Mouse (Mus musculus): ENCODE measurements around the gene Ehd4.

The Ehd4 gene

DNA sequence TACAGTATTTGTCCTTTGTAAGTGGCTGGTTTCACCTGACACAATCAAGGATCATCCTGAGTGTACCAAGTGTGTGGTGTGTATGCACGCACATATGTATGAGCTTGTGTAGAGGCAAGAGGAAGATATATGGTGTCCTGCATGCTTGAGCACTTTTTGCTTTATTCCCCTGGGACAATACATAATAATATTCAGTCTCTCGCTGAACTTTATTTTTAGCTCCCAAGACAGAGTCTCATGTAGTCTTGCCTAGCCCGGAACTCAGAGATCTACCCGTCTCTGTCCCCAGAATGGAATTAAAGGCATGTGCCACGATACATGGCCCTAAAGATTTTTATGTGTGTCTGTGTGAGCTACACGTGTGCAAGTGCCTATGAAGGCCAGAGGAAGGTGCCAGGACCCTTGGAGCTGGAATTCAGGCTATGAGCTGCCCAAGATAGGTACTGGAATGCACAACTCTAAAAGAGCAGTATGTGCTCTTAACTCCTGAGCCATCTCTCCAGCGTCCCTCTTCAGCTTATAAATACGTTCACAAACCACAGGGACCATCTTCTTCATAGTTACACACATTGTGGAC is 47.9 kb downstream of the Ehd4 start:
- DNase-seq: no peak

DNA sequence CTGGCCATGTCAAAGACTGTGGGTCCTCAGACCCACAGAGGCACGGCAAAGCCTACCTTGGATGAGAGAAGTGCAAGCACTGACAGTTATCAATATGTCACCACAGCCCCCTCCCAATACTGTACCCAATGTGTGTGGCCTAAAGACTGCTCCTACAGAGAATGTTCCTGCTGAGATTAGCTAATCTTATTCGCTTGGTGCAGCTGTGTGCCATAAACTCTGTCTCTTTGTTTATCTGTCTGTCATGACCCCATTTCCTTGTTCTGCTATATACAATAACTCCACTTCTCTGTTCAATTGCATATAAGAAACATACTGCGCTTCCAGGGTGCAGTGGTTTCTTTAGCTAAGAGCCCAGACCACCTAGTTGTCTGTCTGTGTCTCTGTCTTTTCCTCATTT is 48.5 kb downstream of the Ehd4 start:
- DNase-seq: no peak

DNA sequence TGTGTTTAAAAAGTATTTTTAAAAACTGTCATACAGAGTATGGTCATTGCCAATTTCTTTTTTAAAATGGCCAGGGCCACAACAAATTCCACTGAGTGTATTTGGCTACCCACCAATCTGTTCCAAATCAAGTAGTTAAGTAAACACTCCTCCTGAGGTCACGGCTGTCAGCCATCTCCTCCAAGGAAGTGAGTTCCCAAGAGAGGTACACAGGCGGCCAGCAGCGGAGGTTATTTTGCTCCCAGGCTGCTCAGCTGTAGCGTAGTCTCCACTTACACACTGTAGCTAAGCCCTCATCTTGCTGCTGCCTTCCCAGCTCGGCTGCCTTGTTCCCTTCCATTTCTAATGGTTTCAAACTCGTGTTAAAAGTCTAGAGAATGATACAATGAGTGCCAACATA is 51.5 kb downstream of the Ehd4 start:
- DNase-seq: peak; percentile 65

DNA sequence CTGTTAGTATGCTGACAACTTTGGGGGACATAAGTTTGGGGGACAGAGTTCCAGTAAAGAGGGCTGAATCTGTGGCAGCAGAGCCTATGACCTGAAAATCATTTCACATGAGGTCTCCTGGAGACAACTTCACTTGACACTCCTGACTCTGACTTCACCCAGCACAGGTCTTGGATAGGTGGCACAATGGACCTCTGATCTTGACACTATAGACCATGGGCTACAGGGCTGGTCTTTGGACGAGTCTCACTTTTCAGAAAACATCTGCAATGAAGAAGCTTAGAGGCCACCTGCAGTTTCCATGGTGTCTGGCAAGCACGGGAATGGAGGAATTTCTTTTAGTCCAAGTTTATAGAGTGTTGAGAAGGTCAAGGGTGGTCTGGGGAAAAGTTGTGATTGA is 52.0 kb downstream of the Ehd4 start:
- DNase-seq: no peak

DNA sequence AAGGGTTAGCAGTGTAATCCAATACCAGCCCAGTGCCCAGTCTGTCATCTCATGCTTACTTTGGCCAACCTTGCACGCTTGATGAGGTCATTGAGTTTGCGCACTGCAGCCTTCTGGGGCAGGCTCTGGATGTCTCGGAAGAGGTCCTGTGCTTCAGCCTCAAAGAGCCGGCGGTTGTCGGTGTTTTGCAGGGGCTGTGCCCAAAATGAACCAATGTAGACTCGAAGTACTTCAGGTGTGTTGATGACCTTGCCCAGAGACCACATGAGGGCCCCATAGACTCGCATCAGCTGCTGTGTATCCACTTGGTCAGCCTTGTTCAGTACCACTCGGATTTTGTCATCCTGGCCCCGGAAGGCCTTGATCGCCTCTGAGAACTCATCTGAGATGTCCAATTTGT is 52.4 kb downstream of the Ehd4 start:
- DNase-seq: no peak

DNA sequence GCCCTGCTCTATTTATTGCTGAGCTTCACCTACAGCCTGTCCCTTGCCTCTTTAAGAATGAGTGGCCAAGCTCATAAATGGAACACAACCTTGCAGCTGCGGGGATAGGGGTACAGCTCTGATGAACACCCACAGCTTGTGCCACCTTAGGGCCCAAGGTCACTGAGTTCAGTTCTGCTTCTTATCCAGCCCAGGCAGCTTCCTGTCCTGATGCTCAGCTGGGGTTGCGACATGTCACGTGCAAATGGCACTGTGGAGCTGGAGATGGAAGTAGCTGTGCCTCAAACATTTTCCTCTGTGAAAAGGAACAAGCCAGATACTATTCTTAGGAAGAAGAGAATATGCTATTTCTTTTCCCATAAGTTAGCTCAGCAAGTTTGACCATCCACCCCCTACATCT is 54.5 kb downstream of the Ehd4 start:
- DNase-seq: peak; percentile 24

DNA sequence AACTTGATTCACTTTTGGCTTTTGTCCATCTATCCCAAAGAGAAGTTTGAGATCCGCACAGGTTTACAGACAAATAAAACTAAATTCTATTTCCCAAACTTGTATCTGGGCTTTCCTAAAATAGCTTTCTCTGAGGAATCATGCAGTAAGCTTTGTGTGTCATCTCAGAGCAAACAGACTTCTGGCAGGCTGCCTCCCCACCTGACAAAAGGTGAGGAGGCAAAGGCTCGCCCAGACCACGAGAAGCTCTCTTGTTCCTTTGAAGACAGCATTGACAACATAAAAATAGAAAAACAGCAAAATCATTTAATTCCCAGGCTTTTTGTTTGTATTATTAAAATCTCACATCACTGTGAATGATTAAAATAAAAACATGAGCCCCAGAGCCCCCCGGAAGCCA is 55.1 kb downstream of the Ehd4 start:
- no peak for DNase-seq

DNA sequence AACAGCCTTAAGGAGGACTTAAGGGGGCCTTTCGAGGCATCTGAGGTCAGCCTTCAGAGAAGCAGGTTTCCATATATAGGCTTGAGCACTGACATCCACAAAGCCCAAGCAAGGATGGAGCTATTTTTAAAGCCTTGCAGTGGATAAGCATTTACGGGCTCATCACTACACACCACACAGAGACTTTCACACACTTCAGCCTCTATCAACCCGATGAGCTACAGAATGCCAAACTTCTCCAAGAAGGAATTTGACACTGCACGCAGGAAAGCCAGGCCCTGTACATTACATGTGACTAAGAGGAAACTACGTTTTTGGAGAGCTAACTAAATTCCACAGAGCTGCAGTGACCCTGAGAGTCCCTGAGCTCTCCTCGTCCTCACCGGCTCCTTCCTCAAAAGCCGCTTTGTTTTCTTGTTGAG is 55.6 kb downstream of the Ehd4 start:
- DNase-seq: no peak

DNA sequence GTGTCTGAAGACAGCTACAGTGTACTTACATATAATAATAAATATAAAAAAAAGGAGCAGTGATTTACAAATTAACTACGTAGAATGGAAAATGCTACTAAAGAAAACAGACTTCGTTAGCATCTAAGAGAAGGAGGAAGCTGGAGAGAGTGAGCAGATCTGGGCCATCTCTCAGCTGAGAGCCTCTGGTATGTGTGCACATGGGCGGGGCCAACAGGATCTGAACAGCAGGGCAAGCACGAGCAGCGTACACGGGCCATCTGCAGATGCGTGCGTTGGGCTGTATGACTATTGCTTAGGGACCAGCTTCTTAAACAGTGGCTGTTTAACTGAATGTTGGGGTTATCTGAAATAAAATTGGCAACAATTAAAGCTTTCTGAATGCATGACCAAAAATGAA is 56.5 kb downstream of the Ehd4 start:
- DNase-seq: no peak

DNA sequence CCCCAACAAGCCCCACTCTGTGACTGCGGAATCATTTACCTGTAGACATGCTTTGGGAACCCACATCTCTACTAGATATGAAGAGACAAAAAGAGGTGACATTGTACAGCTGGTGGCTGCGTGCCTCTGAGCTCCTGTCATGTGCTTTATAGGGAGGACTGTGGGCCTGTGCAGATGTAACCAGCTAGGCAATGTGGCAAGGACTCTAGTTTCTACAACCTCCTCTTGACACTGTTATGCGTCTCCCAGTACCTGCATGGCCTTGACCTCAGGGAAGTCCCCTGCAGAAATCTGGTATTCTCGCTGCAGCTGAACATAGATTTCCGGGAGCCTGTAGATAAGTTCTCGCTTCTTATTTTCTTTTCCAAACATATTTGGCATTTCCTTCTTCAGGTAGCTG is 57.7 kb downstream of the Ehd4 start:
- no peak for DNase-seq

DNA sequence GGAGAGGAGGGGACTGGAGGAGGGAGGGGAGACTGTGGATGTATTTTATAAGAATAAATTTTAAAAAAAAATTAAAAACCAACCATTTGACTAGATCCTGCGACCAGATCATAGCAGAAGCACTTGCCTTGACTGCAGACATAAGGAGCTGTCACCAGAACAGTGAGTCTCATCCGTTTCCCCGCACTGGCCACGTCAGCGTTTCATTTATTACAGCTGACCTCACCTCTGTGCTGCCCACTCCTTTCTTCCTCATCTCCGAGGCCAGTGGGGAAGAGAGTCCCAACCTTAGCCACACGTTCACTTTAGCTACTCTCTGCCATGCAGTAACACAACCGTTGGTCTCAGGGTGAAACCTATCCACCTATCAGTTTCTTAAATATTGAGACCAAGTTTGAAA is 58.2 kb downstream of the Ehd4 start:
- DNase-seq: no peak

DNA sequence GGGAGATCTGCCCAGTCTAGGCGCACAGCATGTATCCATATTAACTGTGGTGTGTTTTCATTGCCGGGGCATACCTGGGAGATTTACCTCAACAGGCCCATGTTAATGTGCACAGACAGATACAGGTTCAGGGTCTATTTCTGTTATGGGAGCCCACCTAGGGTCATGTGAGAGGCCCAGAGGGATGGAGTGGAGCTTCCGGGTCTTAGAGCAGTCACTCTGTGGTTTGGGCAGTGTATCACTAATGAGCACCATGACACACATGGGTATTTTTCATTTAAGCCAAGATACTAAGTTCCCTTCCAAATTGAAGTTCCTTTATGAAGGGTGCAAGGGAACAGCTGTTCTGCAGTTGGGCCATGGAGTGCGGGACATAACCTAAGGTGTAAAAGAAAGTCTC is 59.2 kb downstream of the Ehd4 start:
- DNase-seq: no peak

DNA sequence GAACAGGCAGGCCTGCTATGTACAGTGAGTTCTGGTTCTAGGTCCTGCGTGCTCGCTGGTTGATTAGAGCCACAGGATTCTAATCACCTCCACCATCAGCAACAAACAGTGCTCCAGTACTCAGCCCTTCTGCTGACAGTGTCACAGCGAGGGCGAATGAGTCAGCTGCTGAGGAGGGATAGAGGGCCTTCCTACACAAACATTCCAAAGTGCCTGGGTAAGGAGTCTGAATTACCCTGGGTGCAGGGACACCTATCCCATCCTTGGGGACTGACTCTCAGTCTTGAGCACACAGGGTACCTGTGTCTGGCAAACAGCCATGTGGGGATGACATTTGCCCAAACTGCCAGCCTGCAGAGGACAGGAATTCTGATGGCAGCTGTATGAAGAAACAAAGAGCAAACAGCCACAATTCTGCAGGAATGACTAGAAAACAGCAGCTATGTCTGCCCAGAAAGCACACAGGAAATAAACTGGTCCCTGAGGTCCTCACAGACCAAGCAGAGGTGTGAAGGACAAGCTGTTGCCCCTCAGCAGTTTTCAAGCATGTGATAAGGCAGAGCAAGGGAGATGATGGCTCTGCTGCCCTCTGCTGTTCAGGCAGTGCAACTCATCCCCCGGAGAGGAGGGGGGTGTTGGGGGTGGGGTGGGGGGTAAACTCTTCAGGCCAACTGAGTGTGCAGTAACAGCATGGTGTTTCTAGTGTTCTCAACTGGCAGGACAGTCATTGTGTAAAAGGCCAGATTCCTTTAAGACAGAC is 60.6 kb downstream of the Ehd4 start:
- no peak for DNase-seq

DNA sequence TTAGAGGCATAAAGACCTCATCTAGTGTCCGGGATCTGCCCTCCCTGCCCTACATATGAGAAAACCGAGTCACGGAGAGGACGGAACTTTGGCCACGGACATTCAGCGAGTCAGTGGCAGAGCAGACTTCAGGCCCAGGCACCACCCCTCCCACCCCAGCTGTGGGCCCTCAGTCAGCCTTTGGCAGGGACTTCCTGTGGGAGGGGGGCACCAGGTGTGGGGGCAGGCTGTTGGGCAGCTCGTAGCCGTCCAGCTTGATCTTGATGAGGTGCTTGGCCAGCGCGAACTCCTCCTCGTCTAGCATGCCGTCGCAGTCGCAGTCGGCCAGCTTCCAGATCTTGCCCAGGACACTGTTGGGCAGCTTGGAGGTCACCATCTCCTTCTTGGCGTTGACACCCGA is 63.4 kb downstream of the Ehd4 start:
- DNase-seq: no peak

DNA sequence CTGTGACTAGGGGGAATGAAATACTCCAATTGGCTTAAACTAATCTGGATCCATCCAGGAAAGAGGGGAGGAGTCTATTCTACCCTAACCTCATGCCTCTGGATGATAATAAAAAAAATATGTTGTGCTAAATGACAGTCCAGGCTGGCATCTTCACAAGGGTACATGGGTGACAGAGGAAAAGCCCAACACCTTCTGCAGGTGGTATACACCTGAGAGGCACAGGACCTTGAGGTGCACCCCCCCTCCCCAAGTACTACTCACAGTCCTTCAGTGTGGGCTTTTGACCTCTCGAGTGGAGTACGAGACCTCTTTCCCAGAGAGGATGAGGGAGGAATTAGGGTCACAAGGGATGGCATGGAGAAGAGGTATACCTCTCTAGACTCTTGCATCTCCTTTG is 66.5 kb downstream of the Ehd4 start:
- DNase-seq: no peak

DNA sequence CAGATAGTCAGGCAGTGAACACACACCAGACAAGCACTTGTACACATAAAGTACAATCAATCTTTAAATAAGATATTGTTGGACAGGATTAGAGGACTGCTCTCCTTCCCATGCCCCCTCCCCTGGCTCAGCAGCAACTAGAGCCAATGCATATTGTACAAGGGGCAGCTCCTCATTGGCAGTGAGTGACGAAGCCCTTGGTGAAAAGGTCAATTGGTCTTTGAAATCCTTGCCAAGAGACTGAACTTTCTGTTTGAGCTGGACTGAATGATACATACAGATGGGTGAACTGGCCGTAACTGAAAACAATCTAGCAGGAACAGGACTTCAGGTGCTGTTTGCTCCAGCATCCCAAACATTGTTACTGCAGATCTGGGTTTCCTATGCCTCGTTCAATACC is 67.0 kb downstream of the Ehd4 start:
- DNase-seq: no peak

DNA sequence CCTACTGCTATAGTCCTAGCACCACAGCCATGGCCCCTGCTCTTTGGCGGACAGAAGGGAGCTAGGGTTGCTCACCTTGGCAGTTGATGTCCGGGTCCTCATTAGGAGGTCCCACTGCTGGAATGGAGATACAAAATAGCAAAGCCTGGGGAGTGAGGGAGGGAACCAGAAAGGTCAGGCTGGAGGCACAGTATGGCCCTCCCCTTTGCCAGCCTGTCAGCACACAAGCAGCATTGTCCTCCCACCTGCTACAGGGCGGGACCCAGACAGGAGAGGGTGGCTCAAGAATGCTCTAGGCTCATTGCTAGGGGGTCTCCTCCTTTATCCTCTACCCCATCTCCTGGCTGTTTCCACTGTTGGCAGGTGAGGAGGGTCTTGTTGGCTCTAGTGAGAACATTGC is 68.4 kb downstream of the Ehd4 start:
- DNase-seq: no peak

DNA sequence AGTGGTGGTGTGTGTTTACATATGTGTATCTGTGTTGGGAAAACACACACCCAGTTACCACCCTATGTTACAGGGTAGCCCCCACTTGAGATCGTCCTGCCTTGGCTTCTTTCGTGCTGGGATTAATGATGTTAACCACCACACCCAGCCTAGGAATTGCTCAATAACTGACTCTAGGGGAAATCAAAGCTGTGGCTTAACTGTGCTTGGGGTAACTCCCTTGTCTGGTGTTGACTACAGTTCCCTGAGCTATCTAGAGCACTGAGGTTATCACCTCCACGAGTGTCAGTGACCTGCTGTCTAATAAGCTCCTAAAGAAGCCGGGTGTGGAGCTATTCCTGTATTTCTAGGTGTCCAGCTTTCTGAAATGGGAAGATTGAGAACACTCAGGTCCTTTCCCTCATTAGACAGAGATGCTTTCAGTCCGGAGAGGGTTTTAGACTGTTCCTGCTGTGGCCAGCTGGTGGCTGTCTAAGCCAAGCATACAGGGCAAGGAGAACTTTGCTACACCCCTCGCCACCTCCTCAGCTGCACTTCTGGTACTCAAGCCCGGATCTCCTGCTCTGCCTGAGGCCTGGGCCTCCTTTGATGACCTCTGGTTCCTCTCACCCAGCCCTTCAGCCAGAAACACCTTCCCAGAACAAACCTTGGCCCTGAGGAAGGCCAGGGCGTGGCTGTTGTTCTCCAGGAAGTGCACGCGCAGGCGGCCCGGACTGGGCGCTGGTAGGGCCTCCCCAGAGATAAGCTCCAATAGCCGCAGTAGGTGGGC is 69.6 kb downstream of the Ehd4 start:
- no peak for DNase-seq

DNA sequence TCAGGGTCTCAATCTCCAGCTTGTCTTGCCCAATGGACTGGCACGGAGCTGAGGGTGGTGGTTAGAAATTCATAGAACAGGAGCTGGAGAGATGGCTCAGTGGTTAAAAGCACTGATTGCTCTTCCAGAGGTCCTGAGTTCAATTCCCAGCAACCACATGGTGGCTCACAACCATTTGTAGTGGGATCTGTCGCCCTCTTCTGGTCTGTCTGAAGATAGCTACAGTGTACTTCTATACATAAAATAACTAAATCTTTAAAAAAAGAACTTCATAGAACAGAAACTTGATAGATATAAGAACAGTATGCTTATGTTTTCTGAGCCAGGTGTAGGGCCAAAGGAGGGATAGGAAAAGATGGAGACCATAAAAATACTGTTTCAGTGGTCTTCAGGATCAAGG is 72.0 kb downstream of the Ehd4 start:
- no peak for DNase-seq

DNA sequence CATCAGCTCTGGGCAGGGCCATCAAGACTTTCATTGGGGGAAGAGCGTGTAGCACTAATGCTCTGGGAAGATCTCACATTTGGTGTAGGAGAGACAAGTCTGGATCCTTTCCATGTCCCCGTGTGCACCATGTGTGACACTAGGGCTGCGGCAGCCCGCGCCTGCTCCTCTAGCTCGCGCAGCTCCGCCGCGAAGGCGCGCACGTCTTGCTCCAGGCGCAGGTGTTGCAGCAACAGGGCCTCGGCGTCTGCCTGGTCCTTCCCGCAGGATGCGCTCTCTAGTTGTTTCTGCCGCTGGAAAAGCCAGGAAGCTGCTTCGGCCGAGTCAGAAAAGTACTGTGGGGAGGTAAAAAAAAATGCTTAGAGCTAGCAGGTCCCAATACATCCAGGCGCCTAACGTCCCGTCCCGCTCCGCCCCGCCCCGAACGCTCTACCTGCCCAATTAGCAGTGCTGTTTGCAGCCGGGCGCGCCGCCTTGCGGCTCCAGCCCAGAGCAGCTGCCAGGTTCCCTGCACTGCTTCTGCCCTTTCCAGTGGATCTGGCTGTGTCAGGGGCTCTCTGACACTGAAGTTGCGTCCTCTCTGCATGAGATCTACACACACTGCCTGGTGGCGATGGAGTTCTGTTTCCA is 78.2 kb downstream of the Ehd4 start:
- peak; percentile 46 for DNase-seq

DNA sequence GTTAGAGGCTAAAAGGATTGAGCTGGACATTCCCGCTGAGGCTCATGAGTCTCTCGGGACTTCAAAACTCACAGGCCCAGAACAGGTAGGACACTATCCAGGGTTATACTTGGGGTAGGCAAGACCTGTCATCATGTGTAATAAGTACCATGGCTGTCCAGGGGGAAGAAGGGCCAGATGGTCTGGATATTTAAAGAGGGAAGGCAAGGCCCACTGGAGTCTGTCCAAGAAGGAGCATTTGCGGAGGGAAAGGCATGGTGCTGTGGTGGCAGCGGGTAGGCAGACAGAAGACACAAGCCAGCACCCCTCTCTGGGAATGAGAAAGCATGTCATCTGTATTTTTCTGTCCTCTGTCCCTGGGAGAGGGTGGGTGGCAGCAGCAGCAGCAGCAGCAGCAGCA is 80.3 kb downstream of the Ehd4 start:
- no peak for DNase-seq

DNA sequence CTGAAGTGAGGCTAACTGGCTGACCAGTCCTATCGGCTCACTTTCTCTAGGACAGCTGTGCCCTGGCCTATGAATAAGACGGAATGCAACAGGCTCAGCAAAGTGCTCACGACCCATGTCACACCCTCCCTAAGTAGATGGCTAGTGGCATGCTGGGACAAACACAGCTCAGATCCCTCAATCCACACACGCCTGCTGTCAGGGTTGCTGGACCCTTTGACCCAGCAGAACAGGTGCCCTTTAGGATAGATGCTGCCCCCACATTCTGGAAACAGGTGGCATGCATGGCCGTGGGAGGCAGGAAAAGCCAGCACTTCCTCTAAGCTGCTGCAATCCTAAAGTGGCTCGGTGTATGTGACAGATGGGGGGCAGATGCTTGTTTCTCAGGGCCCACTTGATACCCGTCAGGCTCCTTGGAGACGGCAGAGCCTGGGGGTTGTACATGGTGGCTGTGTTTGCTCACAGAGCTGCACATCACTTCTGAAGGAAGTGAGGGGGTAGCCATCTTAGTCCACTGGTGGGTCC is 84.9 kb downstream of the Ehd4 start:
- no peak for DNase-seq

Data from kidney, adult 11 months (tissue).